Mouse (Mus musculus): ENCODE results near the gene Efemp2.
A peak's percentile ranks its signal among the peaks of the same experiment; 100 is the strongest.

DNA sequence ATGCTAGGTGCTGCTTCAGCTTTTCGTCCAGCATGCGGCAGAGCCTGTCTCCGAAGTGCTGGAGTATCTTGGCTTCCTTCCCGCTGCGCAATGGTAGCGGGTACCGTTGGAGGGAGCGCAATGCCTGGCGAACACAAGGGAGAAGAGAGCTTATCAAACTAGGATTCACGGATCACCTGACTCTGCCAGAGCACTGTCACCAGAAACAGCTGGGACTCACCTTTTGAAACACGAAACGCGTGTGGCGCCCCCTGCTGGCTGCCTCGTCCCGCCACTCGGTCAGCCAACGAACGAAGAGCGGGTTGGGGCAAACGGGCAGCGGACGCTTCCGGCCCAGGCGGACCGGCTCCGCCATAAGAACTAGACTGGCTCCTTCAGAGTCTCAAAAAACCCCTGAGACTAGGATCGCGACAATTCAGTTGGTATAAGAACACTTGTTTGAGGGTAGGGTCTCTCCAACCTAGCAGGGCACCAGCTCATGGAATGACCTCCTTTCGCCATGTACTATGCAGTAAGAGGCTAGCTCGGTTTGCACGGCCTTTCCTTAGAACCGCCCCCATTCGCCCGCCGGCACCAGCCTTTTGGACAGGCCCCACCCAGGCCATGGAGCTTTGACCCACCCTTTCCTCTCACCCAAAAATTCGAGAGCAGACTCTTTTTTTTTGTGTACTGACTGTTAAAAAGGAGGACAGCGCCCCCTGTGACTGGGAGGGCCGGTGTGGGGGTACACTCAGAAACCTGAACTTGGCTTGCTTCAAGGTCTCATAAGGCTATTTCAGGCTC, 14.2 kb downstream of the Efemp2 start, which contains the start of gene Mus81:
- TF ChIP-seq CTCF (IDR thresholded peaks at IDR 0.05; ENCODE audit: borderline replicate concordance, extremely low read depth, insufficient read depth, insufficient read length) = peak; percentile 89
- peak; percentile 49; the same call in 1 of the 2 replicates for TF ChIP-seq POLR2A (IDR thresholded peaks at IDR 0.05; ENCODE audit: borderline replicate concordance, extremely low read depth, insufficient read depth, insufficient read length, poor library complexity, severe bottlenecking)

Measured in brain, embryonic 14.5 days (tissue).